Mouse (Mus musculus) embryonic fibroblast, embryonic 13.5 days (primary cell): ENCODE results near the gene Galntl5. TPM values are rescaled to one million over a fixed set of nuclear protein-coding genes. Genes with fewer than 3 reads are reported as not detected.

Source experiments
- H3K27ac ChIP-seq: 2 replicates; pipeline ENCODE4 v1.5.1; 2012; ENCODE audit warnings: low read length, control low read depth, inconsistent platforms; ENCODE audit not compliant: insufficient read depth
- H3K4me1 ChIP-seq: 2 replicates; pipeline ENCODE4 v1.6.1; 2011; ENCODE audit warnings: low read length; ENCODE audit not compliant: control insufficient read depth, insufficient read depth
- H3K4me3 ChIP-seq: 2 replicates; pipeline ENCODE4 v1.5.1; 2011; ENCODE audit warnings: mild to moderate bottlenecking, control low read depth, low read length; ENCODE audit not compliant: insufficient read depth
- CTCF ChIP-seq: IDR thresholded peaks from 2 replicates; pipeline ENCODE4 v1.5.1; 2011; ENCODE audit warnings: mild to moderate bottlenecking, control low read depth, low read length, moderate library complexity, borderline replicate concordance; ENCODE audit not compliant: insufficient read depth
- POLR2A ChIP-seq: IDR thresholded peaks from 2 replicates; pipeline ENCODE4 v1.6.1; 2011; ENCODE audit warnings: low read depth, mild to moderate bottlenecking, control low read depth, low read length, moderate library complexity
- polyA plus RNA-seq: library from polyadenylated mRNA; stranded (reverse); fragments of >200 nt; gene quantifications from 2 replicates; pipeline ENCODE4 v1.2.4, GENCODE M21; 2011; ENCODE audit warnings: low read depth; ENCODE audit not compliant: missing spikeins, insufficient read length

Galntl5 gene
- polyA plus RNA-seq, 1 experiment: not detected

DNA sequence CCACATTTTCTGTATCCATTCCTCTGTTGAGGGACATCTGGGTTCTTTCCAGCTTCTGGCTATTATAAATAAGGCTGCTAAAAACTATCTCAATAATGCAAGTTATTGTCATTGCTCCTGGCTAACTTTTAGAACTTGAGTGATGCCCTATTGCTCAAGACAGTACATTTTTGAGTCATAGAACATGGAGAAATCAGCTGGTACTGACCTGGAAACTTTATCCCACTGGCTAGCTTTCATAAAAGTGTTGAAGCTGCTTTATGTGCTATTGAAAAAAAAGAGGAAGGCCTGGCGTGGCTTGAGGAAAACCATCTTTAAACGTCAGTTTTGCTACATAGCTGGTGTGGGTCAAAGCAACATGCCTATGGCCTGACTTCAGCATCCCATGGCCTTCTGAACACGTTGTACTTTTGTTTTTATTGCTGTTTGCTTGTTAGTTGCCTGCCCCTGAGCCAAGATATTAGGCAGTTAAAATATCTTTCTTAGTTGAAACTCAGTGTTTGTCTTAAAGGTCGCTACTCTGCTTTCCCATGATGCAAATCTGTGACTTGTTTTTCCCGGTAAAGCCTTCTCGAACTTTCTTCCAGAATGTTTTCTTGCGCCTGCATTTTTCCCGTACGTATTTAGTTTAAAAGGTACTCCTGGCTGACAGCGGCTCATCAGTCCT lies 64.7 kb downstream of the Galntl5 start:
- Histone ChIP-seq H3K27ac (no peak overlapping the region), H3K4me3 (no peak overlapping the region), H3K4me1 (no peaks in the 10 kb centered on the region)
- TF ChIP-seq POLR2A (no peak), CTCF (no peak)

DNA sequence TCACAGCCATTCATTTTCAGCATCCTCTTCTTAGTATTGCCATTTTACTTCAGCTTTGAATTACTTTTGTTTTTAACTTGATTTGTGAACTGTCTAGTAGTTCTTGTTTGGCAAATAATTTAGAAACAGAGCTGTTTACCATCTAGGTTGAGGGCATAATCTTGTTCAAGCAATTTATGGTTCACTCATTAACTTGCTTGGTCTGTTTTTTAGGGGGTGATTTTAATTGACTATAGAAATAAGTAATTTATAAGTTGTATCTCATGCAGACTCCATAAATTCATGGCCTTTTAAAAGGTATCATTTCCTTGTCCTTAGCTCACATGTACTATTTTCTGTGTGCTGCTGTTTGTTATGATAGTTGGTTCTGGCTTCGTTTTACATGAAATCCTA lies 65.2 kb downstream of the Galntl5 start:
- Histone ChIP-seq H3K4me3 (no peak overlapping the region), H3K27ac (no peak overlapping the region), H3K4me1 (no peaks in the 10 kb centered on the region)
- TF ChIP-seq POLR2A: no peak
- TF ChIP-seq CTCF: no peak

DNA sequence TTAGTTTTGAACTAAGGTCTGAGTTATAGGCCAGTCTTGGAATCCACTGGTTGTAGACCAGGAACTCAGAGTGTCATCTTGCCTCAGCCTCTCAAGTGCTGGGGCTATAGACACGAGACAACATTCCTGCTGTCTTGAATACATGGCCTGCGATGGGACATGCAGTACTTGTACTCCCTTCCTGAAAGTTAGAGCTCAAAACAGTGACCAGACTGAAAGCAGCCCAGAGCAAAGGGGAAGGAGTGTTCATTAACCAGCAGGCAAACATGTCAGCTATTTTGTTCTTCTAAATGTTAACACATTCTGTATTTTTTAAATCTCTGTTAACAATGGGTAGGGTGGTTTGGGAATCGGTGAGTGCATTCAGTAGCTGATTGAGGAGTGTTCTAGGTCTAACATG lies 65.8 kb downstream of the Galntl5 start:
- H3K4me1 ChIP-seq: no peaks in the 10 kb centered on the region
- no peak overlapping the region for H3K4me3 ChIP-seq
- no peak overlapping the region for H3K27ac ChIP-seq
- TF ChIP-seq POLR2A: no peak
- no peak for TF ChIP-seq CTCF

DNA sequence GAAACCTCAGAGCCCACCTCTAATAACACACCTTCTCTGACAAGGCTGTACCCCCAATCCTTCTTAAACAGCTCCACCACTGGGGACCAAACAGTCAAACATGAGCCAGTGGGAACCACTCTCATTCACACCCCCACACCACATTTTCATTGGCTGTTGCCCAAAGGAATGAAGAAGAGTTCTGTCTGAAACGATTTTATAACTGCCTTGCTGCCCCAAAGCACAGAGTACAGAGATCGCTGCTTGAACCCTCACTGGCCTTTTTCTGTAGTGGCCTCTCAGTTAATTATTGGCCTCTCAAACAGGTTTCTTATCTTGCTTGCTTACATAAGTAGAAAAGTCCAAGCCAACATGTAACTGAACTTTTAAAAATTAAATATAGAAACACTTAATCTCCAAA lies 71.2 kb downstream of the Galntl5 start:
- H3K27ac ChIP-seq: no peak overlapping the region
- no peaks in the 10 kb centered on the region for H3K4me1 ChIP-seq
- H3K4me3 ChIP-seq: no peak overlapping the region
- TF ChIP-seq POLR2A (no peak), CTCF (no peak)

DNA sequence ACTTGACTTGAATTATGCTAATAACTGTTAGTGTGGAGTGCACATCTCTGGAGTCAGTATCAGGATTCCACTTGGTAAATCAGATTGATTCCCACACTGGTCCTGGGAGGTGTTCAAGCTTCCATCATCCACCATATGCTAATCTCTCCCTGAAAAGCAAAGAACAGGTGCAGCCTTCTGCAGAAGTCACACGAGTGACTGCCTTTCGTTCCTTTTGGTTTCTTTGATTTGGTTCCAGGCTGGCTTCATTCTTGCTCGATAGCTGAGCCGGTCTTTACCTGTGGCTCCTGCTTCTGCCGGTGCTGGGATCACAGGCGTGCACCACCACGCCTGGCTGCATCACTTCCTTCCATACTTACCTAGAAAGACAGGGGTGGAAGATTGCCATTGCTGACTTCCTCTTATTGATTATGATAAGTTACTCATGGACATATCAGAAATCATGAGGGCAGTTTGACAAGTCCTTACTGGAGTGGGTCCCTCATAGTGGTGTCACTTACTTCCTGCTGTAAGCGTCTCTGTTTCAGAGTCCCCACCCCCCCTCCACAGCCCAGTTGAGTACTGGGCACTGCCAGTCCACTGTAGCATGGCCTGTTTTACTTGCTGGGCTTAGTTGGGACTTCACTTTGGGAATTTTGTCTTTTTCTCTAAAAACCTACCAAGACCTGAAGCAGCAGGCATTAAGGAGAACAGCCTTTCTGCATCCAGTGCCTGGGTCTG lies 71.7 kb downstream of the Galntl5 start:
- Histone ChIP-seq H3K4me3 (no peak overlapping the region), H3K27ac (no peak overlapping the region), H3K4me1 (no peaks in the 10 kb centered on the region)
- TF ChIP-seq CTCF: no peak
- TF ChIP-seq POLR2A: no peak

DNA sequence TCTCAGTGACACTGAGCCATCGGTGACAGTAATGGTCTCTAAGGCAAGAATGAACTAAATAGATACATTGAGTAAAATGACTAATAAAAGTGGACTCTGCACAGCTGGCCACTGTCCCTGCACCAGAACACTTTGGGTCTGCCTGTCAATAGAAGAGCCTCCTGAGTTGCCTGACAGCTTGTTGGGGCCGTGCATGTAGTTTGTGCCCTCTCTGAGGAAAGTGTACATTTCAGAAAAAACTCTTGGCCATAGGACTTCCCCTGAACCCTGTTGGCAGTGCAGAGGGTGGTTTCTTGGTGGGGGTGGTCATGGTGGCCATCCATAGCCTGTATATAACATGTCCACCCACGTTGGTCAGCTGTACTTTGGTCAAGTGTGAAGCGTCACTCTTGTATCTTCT lies 73.2 kb downstream of the Galntl5 start:
- H3K4me1 ChIP-seq: no peaks in the 10 kb centered on the region
- no peak overlapping the region for H3K27ac ChIP-seq
- H3K4me3 ChIP-seq: no peak overlapping the region
- TF ChIP-seq POLR2A (no peak), CTCF (no peak)

DNA sequence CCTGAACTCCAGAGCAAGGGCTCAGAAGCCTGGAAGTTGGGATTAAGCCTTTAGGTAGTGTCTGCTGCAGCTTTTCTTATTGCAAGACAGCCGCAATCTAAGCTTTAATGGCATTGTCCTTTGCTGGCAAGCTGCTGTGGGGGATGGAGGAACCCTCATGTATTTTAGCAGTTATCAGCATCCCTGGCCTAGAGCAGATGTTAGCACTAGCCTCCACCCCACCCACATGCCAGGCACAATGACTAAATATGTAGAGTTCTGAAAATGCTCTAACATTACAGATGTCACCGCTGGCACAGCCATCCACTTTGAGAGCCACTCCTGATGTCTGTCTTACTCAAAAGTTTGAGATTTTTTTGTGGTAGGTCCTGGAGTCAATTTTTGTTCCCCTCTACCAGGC lies 75.4 kb downstream of the Galntl5 start:
- no peak for TF ChIP-seq CTCF
- no peak for TF ChIP-seq POLR2A
- H3K4me1 ChIP-seq: no peaks in the 10 kb centered on the region
- no peak overlapping the region for H3K4me3 ChIP-seq

DNA sequence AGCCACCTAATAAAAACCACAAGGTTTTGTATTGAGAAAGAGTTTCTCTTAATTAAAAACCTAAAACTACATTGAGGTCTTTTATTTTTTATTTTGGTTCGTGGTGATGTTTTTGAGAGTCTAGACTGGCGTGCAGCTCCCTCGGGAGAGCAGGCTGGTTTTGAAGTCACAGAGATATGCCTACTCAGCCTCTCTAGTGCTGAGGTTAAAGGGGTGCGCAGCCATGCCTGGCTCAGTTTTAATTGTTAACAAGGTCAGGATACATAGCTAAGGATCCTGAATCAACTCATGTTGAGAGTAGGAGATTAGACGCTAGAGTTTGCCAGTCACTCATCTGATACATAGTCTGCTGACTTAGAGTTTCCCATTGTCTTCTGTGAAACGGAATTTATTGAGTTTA lies 80.2 kb downstream of the Galntl5 start:
- Histone ChIP-seq H3K27ac (no peak overlapping the region), H3K4me1 (no peaks in the 10 kb centered on the region), H3K4me3 (no peak overlapping the region)
- no peak for TF ChIP-seq POLR2A
- no peak for TF ChIP-seq CTCF

More for the DNA sequence above, 75.4 kb downstream of the Galntl5 start:
- no peak overlapping the region for H3K27ac ChIP-seq

DNA sequence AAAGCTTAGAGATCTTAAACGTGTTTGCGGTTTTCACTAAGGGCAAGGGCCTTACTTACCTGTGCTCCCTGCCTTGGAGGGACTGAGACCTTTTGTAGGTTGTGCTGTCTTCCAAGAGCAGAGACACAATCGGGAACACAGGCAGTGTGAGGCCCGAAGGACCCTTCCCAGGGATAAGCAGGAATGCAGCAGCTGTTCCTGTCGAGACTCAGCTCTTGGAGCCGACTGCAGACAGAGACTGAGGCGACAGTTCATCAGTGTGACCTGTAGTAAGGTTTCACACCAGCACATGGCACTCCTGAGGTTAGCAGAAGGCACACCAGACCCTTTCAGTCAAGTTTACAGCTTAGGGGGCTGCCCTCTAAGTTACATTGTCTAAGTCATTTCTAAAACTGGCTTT lies 81.0 kb downstream of the Galntl5 start:
- Histone ChIP-seq H3K4me1 (no peaks in the 10 kb centered on the region), H3K27ac (no peak overlapping the region), H3K4me3 (no peak overlapping the region)
- TF ChIP-seq POLR2A (no peak), CTCF (no peak)

DNA sequence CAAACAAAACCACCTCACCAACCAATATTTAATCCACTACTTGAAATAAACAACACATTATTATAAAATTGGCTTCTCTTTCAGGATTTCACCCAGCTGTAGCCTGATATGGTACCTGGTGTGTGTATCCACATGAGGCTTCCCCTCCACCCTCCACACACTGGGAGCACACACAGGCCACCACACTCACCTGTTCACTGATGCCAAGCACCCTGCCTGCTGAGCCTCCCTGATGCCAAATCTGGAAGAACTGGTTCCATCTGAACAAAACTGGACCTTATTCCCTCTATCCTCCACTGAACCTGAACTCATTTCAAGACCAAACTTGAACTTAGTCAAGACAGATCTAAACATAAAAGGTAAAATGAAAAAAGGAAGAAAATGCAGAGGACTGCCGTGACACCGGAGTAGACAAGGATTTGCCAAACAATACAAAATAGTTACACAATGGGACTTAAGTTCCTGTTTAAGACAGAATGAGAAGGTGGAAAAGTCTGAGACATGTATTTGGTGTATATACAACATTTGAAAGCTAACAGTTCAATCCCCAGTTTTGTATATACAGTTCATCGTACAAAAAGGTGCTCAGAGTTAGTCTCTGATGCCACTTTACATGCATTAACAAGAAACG lies 87.1 kb downstream of the Galntl5 start:
- no peak for TF ChIP-seq POLR2A
- TF ChIP-seq CTCF: no peak
- H3K27ac ChIP-seq: no peak overlapping the region
- H3K4me3 ChIP-seq: no peak overlapping the region
- H3K4me1 ChIP-seq: no peaks in the 10 kb centered on the region

Other genes starting within 250 kb of the Galntl5 start
- gene Prkag2, start 80.8 kb upstream of the Galntl5 start, polyA plus RNA-seq: 36.2 and 39.6 TPM in 2 replicates
- 22.0 and 23.3 TPM in 2 replicates for gene Galnt11, start 40.4 kb downstream of the Galntl5 start, polyA plus RNA-seq
- gene E130116L18Rik, start 41.7 kb downstream of the Galntl5 start, polyA plus RNA-seq: not detected in 2 replicates